Mouse (Mus musculus) CH12.LX (cell line): ENCODE data around the gene Ppm1n. TPM values are rescaled to one million over a fixed set of nuclear protein-coding genes. Genes with fewer than 3 reads are reported as not detected.

Experiments
- DNase-seq: peaks from one replicate; pipeline ENCODE4 v3.0.0-alpha.2; 2013; ENCODE audit errors: extremely low read depth
- H3K27ac ChIP-seq: 2 replicates; pipeline ENCODE4 v1.5.1; 2012; ENCODE audit warnings: low read depth, mild to moderate bottlenecking, control low read depth, moderate library complexity; ENCODE audit not compliant: insufficient read depth
- H3K27me3 ChIP-seq: replicated peaks from 2 replicates; pipeline ENCODE3; 2012; ENCODE audit warnings: inconsistent platforms
- H3K36me3 ChIP-seq, 2 experiments: replicated peaks in 1 of 2; 2 replicates each; pipeline versions ENCODE3 to v1.6.1; 2012; ENCODE audit warnings: inconsistent platforms in 1 of 2, low read length in 1 of 2, mild to moderate bottlenecking in 1 of 2, mixed read lengths in 1 of 2, moderate library complexity in 1 of 2; ENCODE audit not compliant: control insufficient read depth in 1 of 2, insufficient read depth in 1 of 2
- H3K4me1 ChIP-seq, 2 experiments: 2 replicates each; pipeline ENCODE4 v1.6.1; 2012; ENCODE audit warnings: inconsistent platforms in 1 of 2, moderate library complexity in 1 of 2; ENCODE audit not compliant: insufficient read depth in 2 of 2, control insufficient read depth in 1 of 2
- H3K4me2 ChIP-seq: 2 replicates; pipeline ENCODE4 v1.6.1; 2012; ENCODE audit warnings: low read depth, mild to moderate bottlenecking, control low read depth; ENCODE audit not compliant: poor library complexity, insufficient read depth, severe bottlenecking
- H3K4me3 ChIP-seq, 3 experiments: fragments of 150-350 bp in 1 of 3; sonication (generic) in 1 of 3; replicated peaks in 1 of 3; 2 replicates each; pipeline versions ENCODE3 to v1.5.1; 2011 to 2012; ENCODE audit warnings: low read depth in 2 of 3, low read length in 2 of 3, mild to moderate bottlenecking in 2 of 3, moderate library complexity in 2 of 3, control low read depth in 1 of 3, improper control_type of control experiment in 1 of 3, inconsistent platforms in 1 of 3, mixed read lengths in 1 of 3; ENCODE audit not compliant: poor library complexity in 1 of 3
- H3K79me2 ChIP-seq: replicated peaks from 2 replicates; pipeline ENCODE4 v1.6.1; 2012; ENCODE audit warnings: mild to moderate bottlenecking, moderate library complexity; ENCODE audit not compliant: control insufficient read depth, poor library complexity, insufficient read depth, severe bottlenecking; ENCODE audit errors: extremely low read depth
- H3K9ac ChIP-seq: 2 replicates; pipeline ENCODE4 v1.6.1; 2012; ENCODE audit warnings: low read depth, mild to moderate bottlenecking, control low read depth, moderate library complexity; ENCODE audit not compliant: insufficient read depth
- H3K9me3 ChIP-seq: replicated peaks from 2 replicates; pipeline ENCODE3; 2012; ENCODE audit warnings: low read length, inconsistent platforms, mixed read lengths
- BHLHE40 ChIP-seq: IDR thresholded peaks from 2 replicates; pipeline ENCODE4 v1.6.1; 2011; ENCODE audit warnings: mild to moderate bottlenecking, low read depth, low read length, improper control_type of control experiment
- CHD1 ChIP-seq: IDR thresholded peaks from 2 replicates; pipeline ENCODE4 v1.6.1; 2012; ENCODE audit warnings: low read depth, low read length, improper control_type of control experiment, inconsistent platforms
- CHD2 ChIP-seq: IDR thresholded peaks from 2 replicates; pipeline ENCODE4 v1.6.1; 2011; ENCODE audit warnings: low read length, improper control_type of control experiment
- CTCF ChIP-seq, 2 experiments: IDR thresholded peaks in 1 of 2; conservative IDR thresholded peaks in 1 of 2; 2 replicates each; pipeline ENCODE4 v1.5.1; 2011 to 2012; ENCODE audit warnings: low read depth in 2 of 2, low read length in 2 of 2, improper control_type of control experiment in 1 of 2, inconsistent platforms in 1 of 2, mild to moderate bottlenecking in 1 of 2, moderate library complexity in 1 of 2
- E2F4 ChIP-seq: IDR thresholded peaks from 2 replicates; pipeline ENCODE4 v1.6.1; 2011; ENCODE audit warnings: low read depth, low read length, improper control_type of control experiment; ENCODE audit not compliant: insufficient replicate concordance
- EP300 ChIP-seq: IDR thresholded peaks from 2 replicates; pipeline ENCODE4 v1.6.1; 2011; ENCODE audit warnings: low read length, improper control_type of control experiment
- ETS1 ChIP-seq: conservative IDR thresholded peaks from 2 replicates; pipeline ENCODE4 v1.6.1; 2012; ENCODE audit warnings: low read depth, mild to moderate bottlenecking, inconsistent platforms, low read length, improper control_type of control experiment, moderate library complexity
- GABPA ChIP-seq: IDR thresholded peaks from 2 replicates; pipeline ENCODE4 v1.6.1; 2012; ENCODE audit warnings: low read depth, low read length, improper control_type of control experiment, inconsistent platforms; ENCODE audit not compliant: insufficient replicate concordance
- HCFC1 ChIP-seq: IDR thresholded peaks from 2 replicates; pipeline ENCODE4 v1.6.1; 2012; ENCODE audit warnings: low read depth, mild to moderate bottlenecking, inconsistent platforms, low read length, improper control_type of control experiment
- IRF4 ChIP-seq: IDR thresholded peaks from 2 replicates; pipeline ENCODE4 v1.6.1; 2014; ENCODE audit warnings: low read depth, mild to moderate bottlenecking, inconsistent platforms, low read length, improper control_type of control experiment
- JUND ChIP-seq: conservative IDR thresholded peaks from 2 replicates; pipeline ENCODE4 v1.6.1; 2011; ENCODE audit warnings: low read depth, low read length, improper control_type of control experiment
- KAT2A ChIP-seq: IDR thresholded peaks from 2 replicates; pipeline ENCODE4 v1.6.1; 2012; ENCODE audit warnings: low read length, improper control_type of control experiment, inconsistent platforms; ENCODE audit not compliant: insufficient replicate concordance
- MAFK ChIP-seq: IDR thresholded peaks from 2 replicates; pipeline ENCODE4 v1.6.1; 2011; ENCODE audit warnings: low read length, improper control_type of control experiment; ENCODE audit not compliant: insufficient replicate concordance
- MAX ChIP-seq: IDR thresholded peaks from 2 replicates; pipeline ENCODE4 v1.6.1; 2011; ENCODE audit warnings: low read length, improper control_type of control experiment
- MEF2A ChIP-seq: IDR thresholded peaks from 2 replicates; pipeline ENCODE4 v1.6.1; 2014; ENCODE audit warnings: low read depth, mild to moderate bottlenecking, inconsistent platforms, low read length, improper control_type of control experiment, borderline replicate concordance
- MXI1 ChIP-seq: IDR thresholded peaks from 2 replicates; pipeline ENCODE4 v1.6.1; 2011; ENCODE audit warnings: mild to moderate bottlenecking, low read depth, low read length, improper control_type of control experiment
- MYC ChIP-seq: IDR thresholded peaks from 2 replicates; pipeline ENCODE4 v1.6.1; 2011; ENCODE audit warnings: low read depth, mild to moderate bottlenecking, improper control_type of control experiment, low read length
- NELFE ChIP-seq: IDR thresholded peaks from 2 replicates; pipeline ENCODE4 v1.6.1; 2011; ENCODE audit warnings: low read depth, low read length, improper control_type of control experiment
- POLR2A ChIP-seq: IDR thresholded peaks from 2 replicates; pipeline ENCODE4 v1.6.1; 2011; ENCODE audit warnings: low read depth, mild to moderate bottlenecking, improper control_type of control experiment, low read length
- POLR2AphosphoS2 ChIP-seq: IDR thresholded peaks from 2 replicates; pipeline ENCODE4 v1.6.1; 2011; ENCODE audit warnings: low read depth, low read length, improper control_type of control experiment
- RAD21 ChIP-seq: IDR thresholded peaks from 2 replicates; pipeline ENCODE4 v1.6.1; 2011; ENCODE audit warnings: low read depth, mild to moderate bottlenecking, low read length, improper control_type of control experiment, moderate library complexity
- RCOR1 ChIP-seq: conservative IDR thresholded peaks from 2 replicates; pipeline ENCODE4 v1.6.1; 2012; ENCODE audit warnings: low read depth, mild to moderate bottlenecking, inconsistent platforms, low read length, improper control_type of control experiment
- SIN3A ChIP-seq: IDR thresholded peaks from 2 replicates; pipeline ENCODE4 v1.6.1; 2012; ENCODE audit warnings: low read length, improper control_type of control experiment, inconsistent platforms
- SMC3 ChIP-seq: IDR thresholded peaks from 2 replicates; pipeline ENCODE4 v1.6.1; 2011; ENCODE audit warnings: low read depth, low read length, improper control_type of control experiment
- TBP ChIP-seq: conservative IDR thresholded peaks from 2 replicates; pipeline ENCODE4 v1.6.1; 2011; ENCODE audit warnings: low read depth, low read length, improper control_type of control experiment
- TCF12 ChIP-seq: IDR thresholded peaks from 2 replicates; pipeline ENCODE4 v1.6.1; 2014; ENCODE audit warnings: low read depth, mild to moderate bottlenecking, inconsistent platforms, low read length, improper control_type of control experiment
- UBTF ChIP-seq: IDR thresholded peaks from 2 replicates; pipeline ENCODE4 v1.6.1; 2012; ENCODE audit warnings: low read depth, mild to moderate bottlenecking, inconsistent platforms, low read length, improper control_type of control experiment, moderate library complexity
- USF1 ChIP-seq: IDR thresholded peaks from 2 replicates; pipeline ENCODE4 v1.6.1; 2014; ENCODE audit warnings: low read depth, mild to moderate bottlenecking, inconsistent platforms, low read length, improper control_type of control experiment
- USF2 ChIP-seq: conservative IDR thresholded peaks from 2 replicates; pipeline ENCODE4 v1.6.1; 2011; ENCODE audit warnings: low read depth, low read length, improper control_type of control experiment
- ZC3H11A ChIP-seq: IDR thresholded peaks from 2 replicates; pipeline ENCODE4 v1.6.1; 2012; ENCODE audit warnings: low read depth, mild to moderate bottlenecking, inconsistent platforms, low read length, improper control_type of control experiment
- ZMIZ1 ChIP-seq: IDR thresholded peaks from 2 replicates; pipeline ENCODE4 v1.6.1; 2012; ENCODE audit warnings: low read depth, mild to moderate bottlenecking, inconsistent platforms, low read length, improper control_type of control experiment
- dilution Hi-C: fragments of 300-500 bp; cut with MboI; formaldehyde crosslinking; loops from 2 replicates; pipeline ENCODE4 v1.14.3; 2020; ENCODE audit warnings: low sequenced_read_pairs; ENCODE audit not compliant: extremely low pct_unique_long_range_greater_than_20kb, extremely low pct_ligation_motif_present
- in situ Hi-C: fragments of 300-500 bp; cut with MboI; formaldehyde crosslinking; loops from 3 replicates; pipeline ENCODE4 v1.14.3; 2019; ENCODE audit warnings: low sequenced_read_pairs, low pct_ligation_motif_present, low pct_unique_long_range_greater_than_20kb, mixed read lengths
- polyA plus RNA-seq: library from polyadenylated mRNA; unstranded; fragments of >175 nt; gene quantifications from 2 replicates; pipeline ENCODE4 v1.2.1, GENCODE M21; 2012; ENCODE audit warnings: low read depth; ENCODE audit not compliant: insufficient read length
- total RNA-seq, 2 experiments: library from RNA; depleted of rRNA; stranded (reverse); fragments of 300-350 nt in 1 of 2; fragments of >200 nt in 1 of 2; gene quantifications; 2 replicates each; pipeline ENCODE4 v1.2.3; 2012 to 2014

The Ppm1n gene
- total and polyA plus RNA-seq, 3 experiments, result not detected

- TF ChIP-seq RCOR1 (no peak), GABPA (no peak), JUND (no peak), MXI1 (0 out of 2 replicates have a peak, but pooled peaks have one; percentile 19), SMC3 (no peak), NELFE (peak; percentile 79), TCF12 (no peak; the same call in 1 of the 2 replicates), KAT2A (0 out of 2 replicates have a peak, but pooled peaks have one; percentile 52), POLR2A (peak; percentile 54; the same call in 1 of the 2 replicates), CHD2 (no peak), MYC (0 out of 2 replicates have a peak, but pooled peaks have one; percentile 58), EP300 (no peak), ZMIZ1 (peak; percentile 67; the same call in 1 of the 2 replicates), MEF2A (no peak), CHD1 (peak; percentile 66; the same call in 1 of the 2 replicates)
Measured at GRCm38 (mm10) chr7:19228793-19229148, 51.1 kb downstream of the Ppm1n start (continued).

DNA sequence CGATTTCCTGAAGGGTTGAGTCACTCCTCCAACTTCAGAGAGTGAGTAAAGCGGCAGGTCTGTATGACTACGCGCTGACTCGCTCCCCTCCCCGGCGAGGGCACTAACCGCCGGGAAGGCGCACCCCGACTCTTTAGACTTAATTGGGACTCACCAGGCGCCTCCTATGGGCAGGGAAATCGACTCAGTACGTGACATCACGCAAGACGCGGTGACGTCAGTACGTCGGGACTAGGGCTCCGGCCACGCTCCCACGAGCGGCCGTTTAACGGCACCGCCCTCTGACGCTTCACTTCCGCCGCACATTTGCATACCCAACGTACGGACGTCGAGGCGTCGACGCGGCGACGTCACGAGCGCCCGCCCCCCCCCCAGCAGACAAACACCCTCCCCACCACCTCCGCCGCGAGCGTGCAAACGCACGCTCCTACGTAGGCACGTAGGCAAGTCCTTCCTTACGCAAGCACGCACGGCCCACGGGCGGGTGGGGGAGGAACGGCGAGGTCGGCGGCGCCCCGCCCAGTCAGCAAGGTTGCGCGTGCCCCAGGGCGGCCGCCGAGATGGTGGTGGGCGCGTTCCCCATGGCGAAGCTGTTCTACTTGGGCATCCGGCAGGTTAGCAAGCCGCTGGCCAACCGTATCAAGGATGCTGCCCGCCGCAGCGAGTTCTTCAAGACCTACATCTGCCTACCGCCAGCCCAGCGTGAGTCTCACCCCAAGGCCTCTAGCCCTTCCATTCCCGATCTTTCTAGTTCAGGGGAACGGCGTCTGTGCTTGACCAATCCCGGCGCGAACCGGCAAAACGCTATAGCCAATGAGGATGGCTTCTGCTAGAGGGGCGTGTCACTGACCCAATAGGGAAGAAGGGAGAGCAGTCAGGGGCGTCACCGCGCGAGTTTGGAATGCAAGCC is 51.7 kb downstream of the Ppm1n start, which contains the start of gene Opa3:
Gene Opa3, plus strand, starts transcription at position 452 of the 910 bp plus-strand sequence.
- peak within 1 kb of the TSS; percentile 75 to 99 (median 92) for H3K4me3 ChIP-seq
- peak within 1 kb of the TSS; percentile 91 for H3K27ac ChIP-seq
- peaks cover 0 to 32% of the 10 kb centered on the region in 2 experiments; a peak in 2 of 4 replicates for H3K4me1 ChIP-seq
- H3K36me3 ChIP-seq, result peaks cover 0 to 57% of the 10 kb centered on the region in 2 experiments
- peaks cover 14% of the 10 kb centered on the region for H3K79me2 ChIP-seq
- no peaks in the 10 kb centered on the region for H3K27me3 ChIP-seq
- H3K9me3 ChIP-seq, result no peaks in the 10 kb centered on the region
- dilution Hi-C loops (no loop called here), in situ Hi-C loops (no loop called here)
- DNase-seq, result peak; percentile 100
- peak within 1 kb of the TSS; percentile 95 for H3K9ac ChIP-seq
- peak within 1 kb of the TSS; percentile 90 for H3K4me2 ChIP-seq
- TF ChIP-seq IRF4, result peak; percentile 58; the same call in 1 of the 2 replicates
- no peak for TF ChIP-seq SMC3
- peak; percentile 60 for TF ChIP-seq MAX
- TF ChIP-seq ETS1, result peak; percentile 75
- no peak for TF ChIP-seq RCOR1
- peak; percentile 48; the same call in 1 of the 2 replicates for TF ChIP-seq GABPA
- TF ChIP-seq CHD1, result no peak; the same call in 1 of the 2 replicates
- peak; percentile 71; the same call in 1 of the 2 replicates for TF ChIP-seq MYC
- peak; percentile 82 for TF ChIP-seq POLR2A
- peak; percentile 97 for TF ChIP-seq CHD2
- peak; percentile 35; the same call in 1 of the 2 replicates for TF ChIP-seq MXI1
- TF ChIP-seq MAFK, result no peak
- no peak for TF ChIP-seq EP300
- TF ChIP-seq ZC3H11A, result no peak
- peak; percentile 83 for TF ChIP-seq SIN3A
- TF ChIP-seq HCFC1, result peak; percentile 69
- TF ChIP-seq USF1, result peak; percentile 25
- peak; percentile 67 for TF ChIP-seq BHLHE40
- peak in 1 of 2 experiments; percentile 55; a peak in 2 of 4 replicates for TF ChIP-seq CTCF (conservative IDR thresholded peaks at IDR 0.05 in 1 of 2, IDR thresholded peaks at IDR 0.05 in 1 of 2; ENCODE audit: low read depth in 2 of 2, low read length in 2 of 2)
- TF ChIP-seq USF2, result no peak
- 0 out of 2 replicates have a peak, but pooled peaks have one; percentile 49 for TF ChIP-seq TBP
- peak; percentile 33; the same call in 1 of the 2 replicates for TF ChIP-seq TCF12
- TF ChIP-seq E2F4, result 0 out of 2 replicates have a peak, but pooled peaks have one; percentile 63
- no peak for TF ChIP-seq UBTF
- no peak; the same call in 1 of the 2 replicates for TF ChIP-seq RAD21
- peak; percentile 63; the same call in 1 of the 2 replicates for TF ChIP-seq KAT2A
- TF ChIP-seq POLR2AphosphoS2, result peak; percentile 70
- peak; percentile 79 for TF ChIP-seq ZMIZ1
